Mouse (Mus musculus) lung, postnatal 4 days (tissue): ENCODE measurements around the gene Vwce.

Experiments used
- DNase-seq, 2 experiments: peaks; one replicate each; pipeline ENCODE4 v3.0.0; 2021

Vwce gene

GRCm38 (mm10) chr19:10645616-10646015 lies 11.6 kb downstream of the Vwce start:
- DNase-seq: no peak

GRCm38 (mm10) chr19:10648156-10648555 lies 14.1 kb downstream of the Vwce start:
- DNase-seq: no peak

GRCm38 (mm10) chr19:10656058-10656457 lies 22.0 kb downstream of the Vwce start:
- DNase-seq: no peak

- no peak for DNase-seq
Observed at GRCm38 (mm10) chr19:10657742-10658141, 23.7 kb downstream of the Vwce start.

- DNase-seq: no peak
Observed at GRCm38 (mm10) chr19:10658406-10658805, 24.4 kb downstream of the Vwce start.

DNA sequence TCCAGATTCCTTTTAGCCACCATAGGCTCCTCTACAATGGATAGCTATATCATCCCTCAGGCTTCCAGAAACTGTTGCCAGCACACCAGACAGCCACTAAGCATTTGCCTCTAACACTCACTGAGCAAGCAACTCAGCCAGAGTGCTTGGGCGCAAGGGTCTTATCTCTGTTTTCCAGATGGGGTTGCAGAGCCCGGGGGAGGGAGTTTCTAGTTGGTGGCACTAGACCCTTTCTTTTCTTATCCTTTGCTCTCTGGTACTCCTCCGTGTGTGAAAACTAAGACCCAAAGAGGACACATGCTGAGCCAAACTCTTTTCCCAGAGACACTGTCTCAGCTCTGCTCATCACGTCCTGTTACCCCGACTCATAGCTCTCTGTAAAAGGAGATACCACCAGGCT lies 27.4 kb downstream of the Vwce start:
- no peak for DNase-seq

DNA sequence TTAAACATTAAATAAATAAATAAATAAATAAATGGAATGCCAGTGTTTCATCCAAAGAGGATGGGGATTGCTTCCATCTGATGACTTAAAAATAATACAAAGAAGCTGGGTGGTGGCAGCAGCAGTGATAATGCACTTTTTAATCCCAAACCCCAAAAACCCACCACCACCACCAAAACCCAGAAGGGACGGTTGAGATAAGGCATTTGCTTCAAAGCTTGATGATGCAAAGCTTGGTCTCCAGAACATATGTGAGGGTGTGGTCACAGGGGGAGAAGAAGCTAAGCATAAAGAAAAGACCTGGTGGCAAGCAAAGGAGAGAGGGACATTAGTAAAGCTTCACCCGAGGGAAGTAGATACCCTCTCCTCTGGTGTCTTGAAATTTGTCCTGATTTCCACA lies 27.9 kb downstream of the Vwce start:
- DNase-seq: no peak

DNA sequence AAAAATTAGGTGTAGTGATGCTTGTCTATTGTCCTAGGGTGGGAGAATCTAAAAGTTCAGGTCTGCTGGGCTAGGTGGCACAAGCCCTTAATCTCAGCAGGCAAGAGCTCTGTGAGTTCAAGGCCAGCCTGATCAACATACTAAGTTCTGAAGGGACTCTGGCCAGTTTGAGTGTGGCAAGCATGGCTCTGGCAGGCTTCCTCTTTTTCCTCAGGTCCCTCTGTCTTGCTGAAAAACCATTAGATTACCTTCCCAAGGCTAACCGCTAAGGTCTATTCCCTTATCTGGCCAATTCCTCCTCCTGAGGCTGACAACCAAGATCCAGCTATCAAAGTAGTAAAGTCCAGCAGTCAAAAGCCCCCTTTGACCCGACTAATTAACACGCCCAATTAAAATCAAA lies 28.7 kb downstream of the Vwce start:
- DNase-seq: no peak

DNA sequence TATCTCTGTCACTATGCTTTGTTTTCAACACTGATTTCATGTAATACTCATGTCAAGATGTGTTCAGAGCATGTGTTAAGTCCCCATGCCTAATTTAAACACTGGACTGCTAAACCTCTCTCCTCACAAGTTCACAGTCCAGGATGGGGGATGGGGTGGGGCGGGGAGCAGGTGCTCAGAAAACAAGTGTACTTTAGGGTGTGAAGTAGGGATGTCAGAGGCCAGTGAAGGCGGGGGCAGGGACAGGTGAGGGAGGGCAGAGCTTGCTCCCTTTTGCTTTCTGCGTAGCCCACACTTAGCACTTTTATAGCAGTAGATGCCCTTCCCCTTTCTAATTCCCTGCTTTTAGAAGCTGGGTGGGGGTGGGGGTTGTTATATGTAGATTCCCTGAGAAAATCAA lies 31.1 kb downstream of the Vwce start:
- no peak for DNase-seq

- peak; percentile 42 to 70 for DNase-seq
Observed at GRCm38 (mm10) chr19:10665499-10665898, 31.5 kb downstream of the Vwce start.

- no peak for DNase-seq
Observed at GRCm38 (mm10) chr19:10671319-10671718, 37.3 kb downstream of the Vwce start.

- no peak for DNase-seq
Observed at GRCm38 (mm10) chr19:10671854-10672417, 37.9 kb downstream of the Vwce start.

DNA sequence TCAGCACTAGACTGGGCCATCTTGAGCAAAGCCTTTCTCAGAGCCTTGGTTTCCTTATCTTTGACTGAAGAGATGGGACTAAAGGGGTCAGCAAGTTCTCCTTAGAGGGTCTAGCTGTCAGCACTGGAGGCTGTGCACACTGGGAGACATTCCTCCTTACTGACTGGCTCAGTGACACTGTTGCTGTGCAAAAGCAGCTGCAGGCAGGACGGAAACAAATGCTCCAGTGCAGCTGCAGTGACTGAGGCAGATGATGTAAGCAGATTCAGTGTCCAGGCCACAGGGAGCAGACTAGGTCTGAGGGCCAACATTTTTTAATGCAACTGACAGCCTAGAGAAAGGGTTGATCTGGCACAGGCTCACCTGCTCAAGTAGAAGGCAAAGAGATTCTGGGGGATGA lies 39.3 kb downstream of the Vwce start:
- no peak for DNase-seq

DNA sequence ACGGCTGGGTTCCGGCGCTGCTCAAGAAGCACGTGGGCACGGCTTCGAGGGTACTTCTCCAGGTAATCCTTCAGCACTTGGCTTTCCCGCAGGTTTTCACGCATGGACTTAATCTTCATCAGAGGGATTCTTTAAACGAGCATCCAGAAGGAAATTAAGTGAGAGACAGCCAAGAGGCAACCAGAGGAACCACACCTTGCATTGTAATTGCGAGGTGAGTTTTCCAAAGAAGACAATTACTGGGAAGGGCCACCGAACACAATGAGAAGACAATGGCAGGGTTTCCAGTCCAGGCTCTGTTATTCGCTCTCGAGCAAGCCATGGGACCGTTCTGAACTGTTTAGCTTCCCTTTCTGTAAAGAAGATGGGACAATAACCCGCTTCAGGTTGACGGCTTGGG lies 42.6 kb downstream of the Vwce start:
- no peak for DNase-seq

DNA sequence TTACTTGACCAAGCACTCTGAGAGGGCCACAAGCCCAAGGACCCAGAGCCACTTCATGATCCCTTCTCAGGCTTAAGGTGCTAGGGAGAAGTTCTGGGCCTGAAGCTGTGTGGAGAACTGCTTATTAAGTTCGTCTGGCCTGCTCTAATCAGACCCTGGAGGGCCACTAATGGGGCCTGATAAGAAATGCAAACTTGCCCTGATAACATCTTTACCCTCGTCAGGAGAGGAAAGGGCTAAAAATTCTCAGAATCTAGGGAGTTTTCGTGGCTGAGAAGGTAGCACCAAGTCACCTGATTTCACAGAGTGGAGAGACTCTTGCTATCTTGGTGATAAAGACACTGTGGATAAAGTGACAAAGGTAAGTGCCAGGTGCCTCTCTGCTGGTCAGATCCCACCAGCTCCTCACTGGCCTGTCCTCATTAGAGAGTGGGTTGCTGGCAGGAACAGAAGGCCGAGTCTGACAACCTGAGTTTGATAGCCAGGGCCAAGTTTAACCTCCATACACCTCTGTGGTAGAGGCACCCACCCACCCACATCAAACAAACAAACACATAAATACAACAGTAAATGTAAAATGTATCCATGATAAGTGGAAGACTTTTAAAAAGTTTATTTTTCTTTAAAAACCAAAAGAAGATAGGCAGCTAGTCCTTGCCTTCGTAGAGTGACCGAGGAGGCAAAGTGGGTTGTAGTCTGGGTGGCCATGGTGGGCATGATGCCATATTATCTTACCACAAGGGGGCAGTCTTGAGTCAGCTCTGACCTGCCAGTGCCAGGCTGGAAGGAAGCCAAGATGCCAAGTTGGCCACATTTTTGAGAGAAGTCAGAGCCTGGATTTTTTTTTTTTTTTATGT lies 44.1 kb downstream of the Vwce start, which contains the start of gene Pga5:
Pga5 (minus strand) TSS at position 157 of the 857 bp plus-strand sequence.
- peak; percentile 71 to 89 for DNase-seq

- no peak for DNase-seq
Observed at GRCm38 (mm10) chr19:10678772-10679067, 44.7 kb downstream of the Vwce start.

DNA sequence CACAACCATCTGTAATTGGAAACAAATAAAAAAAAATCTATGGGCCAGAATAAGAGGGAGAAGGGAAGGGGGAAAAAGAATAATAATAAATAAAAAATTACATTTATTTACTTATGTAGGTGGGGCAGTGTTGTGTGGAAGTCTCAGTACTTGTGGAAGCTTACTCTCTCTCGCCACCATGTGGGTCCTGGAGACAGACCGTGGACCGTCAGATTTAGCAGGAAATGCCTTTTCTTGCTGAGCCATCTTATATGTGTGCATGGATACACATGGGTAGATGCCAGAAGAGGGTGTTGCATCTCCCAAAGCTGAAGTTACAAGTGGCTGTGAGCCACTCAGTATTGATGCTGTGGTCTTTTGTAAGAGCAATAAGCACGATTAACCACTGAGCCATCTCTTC lies 47.6 kb downstream of the Vwce start:
- DNase-seq: no peak

DNA sequence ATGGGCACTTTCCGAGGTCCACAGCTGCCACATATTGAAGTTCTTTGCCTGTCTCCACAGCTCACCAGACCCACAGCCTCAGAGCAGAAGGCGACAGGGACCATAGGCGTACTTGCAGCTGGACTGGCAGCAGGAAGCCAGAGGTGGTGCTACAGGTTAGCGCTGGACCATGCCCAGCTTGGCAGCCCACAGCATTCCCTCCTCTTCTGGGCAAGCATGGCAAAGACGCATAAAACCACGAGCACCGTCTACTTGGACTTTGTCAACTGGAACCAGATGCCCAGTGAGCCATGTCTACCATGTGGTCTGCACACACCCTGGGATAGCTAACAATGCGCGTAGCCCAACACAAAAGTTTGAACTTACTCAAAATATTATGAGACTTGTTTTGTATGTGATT lies 51.1 kb downstream of the Vwce start:
- DNase-seq: no peak

GRCm38 (mm10) chr19:10685727-10686126 lies 51.7 kb downstream of the Vwce start:
- no peak for DNase-seq

DNA sequence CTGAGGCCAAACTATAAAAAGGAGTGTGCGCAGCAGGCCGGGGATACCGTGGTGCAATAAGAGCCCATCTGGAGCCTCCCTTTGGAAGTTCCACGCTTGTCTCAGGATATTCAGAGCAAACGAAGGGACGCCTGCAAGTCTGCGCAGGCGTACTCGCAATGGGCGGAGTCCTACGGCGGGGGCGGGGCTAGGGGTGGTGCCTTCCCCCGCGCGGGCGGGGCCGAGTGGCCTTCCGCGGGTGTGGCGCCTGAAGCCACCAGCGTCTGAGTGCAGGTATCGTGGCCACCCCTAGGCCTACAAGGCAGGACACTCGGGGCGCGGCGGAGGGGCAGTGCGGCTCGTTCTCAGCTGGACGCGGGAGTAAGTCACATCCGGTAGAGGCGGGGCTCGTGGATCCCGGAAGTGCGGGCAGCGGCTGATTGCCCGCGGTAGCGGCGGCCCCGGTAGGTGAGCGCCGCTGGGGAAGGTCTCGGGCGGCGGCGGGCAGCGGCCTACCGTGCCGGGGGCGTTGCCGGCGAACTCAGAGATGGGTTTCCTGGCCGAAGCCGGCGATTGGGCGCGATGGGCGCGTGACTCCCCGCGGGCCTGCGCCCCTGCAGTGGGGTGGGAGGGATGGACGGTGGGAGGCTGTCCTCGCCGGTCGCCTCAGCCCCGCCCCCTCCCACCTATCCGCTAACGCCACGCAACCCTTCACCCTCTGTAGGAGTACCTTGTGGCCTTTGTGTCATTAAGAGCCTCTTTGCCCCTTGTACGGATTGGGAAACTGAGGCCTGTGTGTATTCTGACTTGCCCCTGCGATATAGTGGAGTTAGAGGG lies 54.7 kb downstream of the Vwce start, which contains the start of gene Vps37c:
Vps37c (plus strand) TSS at position 199 of the 816 bp plus-strand sequence.
- peak; percentile 95 to 97 for DNase-seq

- no peak for DNase-seq
Observed at GRCm38 (mm10) chr19:10689470-10690166, 55.6 kb downstream of the Vwce start.

- DNase-seq: no peak
Observed at GRCm38 (mm10) chr19:10690336-10690735, 56.3 kb downstream of the Vwce start.

GRCm38 (mm10) chr19:10691121-10691520 lies 57.1 kb downstream of the Vwce start:
- no peak for DNase-seq
